Mouse (Mus musculus) forebrain, embryonic 14.5 days (tissue): ENCODE measurements around the gene Cdc6. TPM values are rescaled to one million over a fixed set of nuclear protein-coding genes. Genes with fewer than 3 reads are reported as not detected.
"Not testable (repeated sequence)": the region's sequence is repeated elsewhere in the genome, so short reads cannot be mapped to it uniquely, and the experiment has no call there.

Experiments used
- ATAC-seq: fragments of 200-750 bp; cut with Nextera tagmentation; 2 replicates; pipeline ENCODE4 v1.8.0; 2017; ENCODE audit warnings: mild to moderate bottlenecking, moderate library complexity
- DNase-seq: peaks from one replicate; pipeline ENCODE4 v3.0.0-alpha.2; 2015; ENCODE audit warnings: low spot score
- H3K27ac ChIP-seq: fragments of 300-500 bp; sonication (generic); 2 replicates; pipeline ENCODE4 v1.5.1; 2014; ENCODE audit warnings: low read depth, mild to moderate bottlenecking, control low read depth, low read length, moderate library complexity
- H3K27me3 ChIP-seq: fragments of 300-500 bp; sonication (generic); replicated peaks from 2 replicates; pipeline ENCODE4 v1.6.1; 2014; ENCODE audit warnings: low read length, control low read depth, mixed read lengths; ENCODE audit not compliant: control insufficient read depth, insufficient read depth
- H3K36me3 ChIP-seq: fragments of 300-500 bp; sonication (generic); 2 replicates; pipeline ENCODE4 v1.6.1; 2014; ENCODE audit warnings: low read length, control low read depth; ENCODE audit not compliant: control insufficient read depth, insufficient read depth
- H3K4me1 ChIP-seq: fragments of 300-500 bp; sonication (generic); 2 replicates; pipeline ENCODE4 v1.6.1; 2014; ENCODE audit warnings: antibody characterized with exemption, low read length, control low read depth; ENCODE audit not compliant: control insufficient read depth, insufficient read depth
- H3K4me2 ChIP-seq: fragments of 300-500 bp; sonication (generic); 2 replicates; pipeline ENCODE4 v1.6.1; 2014; ENCODE audit warnings: mild to moderate bottlenecking, control low read depth, low read length
- H3K4me3 ChIP-seq: fragments of 300-500 bp; sonication (generic); 2 replicates; pipeline ENCODE4 v1.5.1; 2014; ENCODE audit warnings: low read depth, low read length, control low read depth
- H3K9ac ChIP-seq: fragments of 300-500 bp; sonication (generic); 2 replicates; pipeline ENCODE4 v1.6.1; 2014; ENCODE audit warnings: mild to moderate bottlenecking, low read length, control low read depth, moderate library complexity
- H3K9me3 ChIP-seq: fragments of 300-500 bp; sonication (generic); replicated peaks from 2 replicates; pipeline ENCODE4 v1.6.1; 2016; ENCODE audit warnings: low read length, control low read depth, mixed read lengths; ENCODE audit not compliant: control insufficient read depth
- WGBS: fragments of 180-500 bp; shearing (Covaris S2); extraction: QIAGEN DNeasy Blood & Tissue Kit; methylation state at CpG from one replicate; pipeline ENCODE4 v1.1.7; 2014; 5-methylcytosine and 5-hydroxymethylcytosine counted together
- polyA plus RNA-seq: library from polyadenylated mRNA; unstranded; fragments of >200 nt; fragmentation: Nextera tagmentation; extraction: Ambion mirVana; gene quantifications from 2 replicates; pipeline ENCODE4 v1.2.1, GENCODE M21; 2014

Cdc6 gene
- polyA plus RNA-seq, 1 experiment from 2014 or later: 16.4 TPM

DNA sequence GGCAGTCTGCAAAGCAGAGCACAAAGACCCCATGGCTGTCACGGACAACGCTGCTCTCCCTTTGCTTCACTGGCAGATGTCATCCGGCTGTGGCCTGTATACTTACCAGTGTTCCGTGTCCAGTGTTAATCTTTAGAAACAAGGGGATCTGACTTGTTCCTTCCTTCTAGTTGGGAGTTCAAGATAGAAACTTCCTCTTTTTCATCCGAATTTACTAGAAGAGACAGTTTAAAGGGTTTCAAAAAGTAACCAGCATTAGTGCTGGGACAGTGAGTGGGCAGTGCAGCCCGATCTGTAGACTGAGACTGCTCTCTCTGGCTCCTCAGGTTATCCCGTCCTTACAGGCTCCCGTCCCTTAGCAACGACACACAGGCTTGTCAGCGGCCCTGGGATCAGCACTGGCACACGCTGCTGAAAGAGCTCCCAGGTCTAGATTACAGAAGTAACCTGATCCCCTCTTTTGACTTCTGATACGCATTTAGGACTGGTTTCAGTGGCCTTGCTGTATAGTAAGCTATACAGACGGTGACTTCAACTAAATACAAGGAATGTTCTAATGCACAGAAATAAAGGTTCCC, 9.9 kb downstream of the Cdc6 start:
- H3K27ac ChIP-seq: no peak overlapping the region

DNA sequence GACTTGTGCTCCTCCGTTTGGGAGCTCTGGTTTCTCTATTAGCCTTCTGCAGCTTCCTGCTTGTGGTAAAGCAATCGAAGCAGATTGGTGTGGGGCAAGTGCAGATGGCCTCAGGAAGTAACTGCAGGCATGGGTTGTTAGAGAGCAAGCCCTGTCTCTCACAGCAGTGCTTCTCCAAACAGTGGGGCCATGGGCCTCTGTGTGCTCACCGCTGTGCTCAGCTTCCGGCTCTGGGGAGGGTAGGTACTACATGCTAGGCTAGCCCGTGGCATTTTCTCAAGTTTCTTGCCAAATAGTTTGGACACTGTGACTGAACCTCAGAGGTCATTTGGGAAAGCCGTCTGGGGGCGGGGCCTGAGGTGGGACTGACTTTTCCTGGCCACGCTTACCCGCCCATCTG, 10.6 kb downstream of the Cdc6 start:
- Histone ChIP-seq H3K4me2 (no peak overlapping the region), H3K4me3 (no peak overlapping the region), H3K4me1 (no peaks in the 10 kb centered on the region), H3K27me3 (no peaks in the 10 kb centered on the region), H3K9ac (peak overlapping the region; percentile 17; the same call in 1 of the 2 replicates), H3K36me3 (peaks cover 48% of the 10 kb centered on the region), H3K27ac (no peak overlapping the region), H3K9me3 (no peaks in the 10 kb centered on the region)
- WGBS: 82% methylated on average over 9 of the region's 9 CpGs
- no peak for ATAC-seq
- DNase-seq: no peak

More for the DNA sequence above, 9.9 kb downstream of the Cdc6 start:
- no peak for DNase-seq
- no peaks in the 10 kb centered on the region for H3K27me3 ChIP-seq
- H3K36me3 ChIP-seq: peaks cover 53% of the 10 kb centered on the region
- no peak for ATAC-seq
- H3K9me3 ChIP-seq: no peaks in the 10 kb centered on the region
- H3K4me1 ChIP-seq: no peaks in the 10 kb centered on the region
- 73% methylated on average over 13 of the region's 13 CpGs for WGBS
- H3K4me3 ChIP-seq: no peak overlapping the region
- H3K4me2 ChIP-seq: no peak overlapping the region
- no peak overlapping the region for H3K9ac ChIP-seq

DNA sequence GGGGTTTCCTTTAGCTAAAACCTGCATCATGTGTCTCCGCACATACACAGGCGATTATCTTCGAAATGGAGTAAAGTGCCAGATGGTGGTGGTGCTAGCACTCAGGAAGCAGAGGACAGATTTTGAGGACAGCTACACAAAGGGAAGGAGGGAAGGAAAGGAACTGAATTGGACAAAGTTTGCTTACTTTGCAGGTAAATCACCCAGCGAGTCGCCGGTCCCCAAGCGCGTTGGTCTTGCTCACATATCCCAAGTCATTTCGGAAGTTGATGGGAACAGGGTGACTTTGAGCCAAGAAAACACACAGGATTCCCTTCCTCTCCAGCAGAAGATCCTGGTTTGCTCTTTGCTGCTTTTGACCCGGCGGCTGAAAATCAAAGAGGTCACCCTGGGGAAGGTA, 11.4 kb downstream of the Cdc6 start:
- H3K9ac ChIP-seq: no peak overlapping the region
- no peak overlapping the region for H3K4me3 ChIP-seq
- H3K4me1 ChIP-seq: no peaks in the 10 kb centered on the region
- H3K27me3 ChIP-seq: no peaks in the 10 kb centered on the region
- DNase-seq (no peak), ATAC-seq (no peak)
- no peak overlapping the region for H3K27ac ChIP-seq
- peaks cover 40% of the 10 kb centered on the region for H3K36me3 ChIP-seq
- no peaks in the 10 kb centered on the region for H3K9me3 ChIP-seq
- 88% methylated on average over 11 of the region's 11 CpGs for WGBS
- no peak overlapping the region for H3K4me2 ChIP-seq

DNA sequence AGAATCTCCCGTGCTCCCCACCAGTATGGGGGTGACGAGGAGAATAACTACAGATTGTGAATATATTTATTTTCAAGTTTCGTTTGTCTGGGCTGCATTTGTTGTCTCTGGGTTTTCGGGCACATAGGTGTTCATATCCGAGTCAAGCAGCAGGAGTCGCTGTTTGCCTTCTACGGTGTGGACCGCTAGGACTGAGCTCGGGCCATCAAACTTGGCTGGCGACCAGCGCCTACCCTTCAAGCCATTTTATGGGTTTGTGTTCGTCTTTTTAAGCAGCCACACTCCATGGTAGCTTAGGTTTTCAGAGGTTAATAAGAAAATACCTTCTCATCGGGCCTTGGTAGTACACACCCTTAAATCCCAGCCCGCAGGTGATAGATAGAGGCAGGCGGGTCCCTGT, 14.2 kb downstream of the Cdc6 start:
- DNase-seq (peak; percentile 75), ATAC-seq (0 out of 2 replicates have a peak, but pooled peaks have one; percentile 40)
- H3K4me3 ChIP-seq, H3K27me3 ChIP-seq, H3K9me3 ChIP-seq, H3K4me2 ChIP-seq, H3K27ac ChIP-seq, H3K9ac ChIP-seq: not testable (repeated sequence)
- Histone ChIP-seq H3K4me1 (peaks cover 15% of the 10 kb centered on the region), H3K36me3 (peaks cover 22% of the 10 kb centered on the region; the same call in 1 of the 2 replicates)
- 56% methylated on average over 15 of the region's 15 CpGs for WGBS

DNA sequence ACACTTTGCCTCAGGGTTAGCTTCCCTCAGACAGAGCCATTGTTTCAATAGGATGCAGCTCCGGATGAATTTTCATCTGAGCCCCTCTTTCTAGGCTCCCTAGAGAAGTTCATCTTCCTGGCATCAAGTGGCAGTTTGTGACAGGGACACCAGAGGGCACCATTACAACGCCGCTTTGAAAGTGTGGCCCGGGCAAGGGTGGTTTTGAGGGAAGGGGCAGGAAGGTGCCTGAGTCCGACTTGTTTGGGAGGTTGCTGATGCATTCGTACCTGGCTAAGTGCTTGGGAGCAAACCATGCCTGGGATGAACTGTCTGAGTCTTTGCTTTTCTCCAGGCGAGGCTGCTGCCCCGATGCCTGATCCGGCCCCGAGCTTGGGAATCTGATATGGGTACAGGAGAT, 14.7 kb downstream of the Cdc6 start:
- H3K4me2 ChIP-seq, H3K4me3 ChIP-seq, H3K27ac ChIP-seq, H3K9ac ChIP-seq, H3K9me3 ChIP-seq, H3K27me3 ChIP-seq: not testable (repeated sequence)
- Histone ChIP-seq H3K4me1 (peaks cover 16% of the 10 kb centered on the region), H3K36me3 (peaks cover 20% of the 10 kb centered on the region; the same call in 1 of the 2 replicates)
- DNase-seq: peak; percentile 74
- 56% methylated on average over 10 of the region's 10 CpGs for WGBS
- ATAC-seq: peak; percentile 40; the same call in 1 of the 2 replicates

DNA sequence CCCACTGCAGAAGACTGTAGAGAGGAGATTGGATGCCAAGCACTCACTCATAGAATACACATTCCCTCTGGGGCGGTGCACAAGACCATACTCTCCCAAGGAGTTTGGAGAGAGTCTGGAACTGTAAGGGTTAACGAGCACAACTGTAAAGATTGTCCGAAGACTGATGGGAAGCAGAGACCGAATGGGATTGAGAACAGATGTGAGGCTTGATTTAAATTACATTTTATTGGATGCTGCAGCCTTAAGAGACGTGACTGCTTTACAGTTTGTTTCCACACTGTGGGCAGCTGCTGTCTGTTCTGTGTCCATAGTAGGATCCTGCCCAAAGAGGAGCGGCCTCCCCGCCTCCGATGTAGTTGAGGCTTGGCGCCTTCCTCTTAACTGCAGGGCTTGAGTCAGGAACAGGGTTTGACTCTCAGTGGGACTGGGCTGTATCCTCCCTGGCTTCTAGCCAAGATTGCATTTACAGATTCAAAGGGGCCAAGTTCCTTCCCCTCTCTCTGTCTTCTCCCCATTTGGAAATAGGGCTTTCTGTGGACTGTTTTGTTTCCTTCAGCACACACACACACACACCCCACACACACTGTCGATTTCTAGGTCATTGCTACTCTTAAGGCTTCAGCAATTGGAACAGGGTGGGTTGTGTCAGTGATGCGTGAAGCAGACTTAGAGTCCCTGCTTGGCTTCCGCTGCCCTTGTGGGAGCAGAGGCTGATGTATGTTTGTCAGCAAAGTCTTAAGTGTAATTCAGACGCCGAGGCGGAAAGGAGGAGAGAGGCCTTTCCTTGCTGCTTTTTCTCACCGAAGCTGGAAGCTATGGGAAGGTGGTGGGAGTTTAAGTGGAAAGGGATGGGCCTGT, 15.5 kb downstream of the Cdc6 start:
- not testable (repeated sequence) for H3K4me2 ChIP-seq, H3K9me3 ChIP-seq, ATAC-seq, H3K9ac ChIP-seq, DNase-seq, H3K27me3 ChIP-seq, H3K27ac ChIP-seq, H3K4me3 ChIP-seq
- 62% methylated on average over 16 of the region's 16 CpGs for WGBS
- Histone ChIP-seq H3K36me3 (peaks cover 16% of the 10 kb centered on the region; the same call in 1 of the 2 replicates), H3K4me1 (peaks cover 23% of the 10 kb centered on the region)

DNA sequence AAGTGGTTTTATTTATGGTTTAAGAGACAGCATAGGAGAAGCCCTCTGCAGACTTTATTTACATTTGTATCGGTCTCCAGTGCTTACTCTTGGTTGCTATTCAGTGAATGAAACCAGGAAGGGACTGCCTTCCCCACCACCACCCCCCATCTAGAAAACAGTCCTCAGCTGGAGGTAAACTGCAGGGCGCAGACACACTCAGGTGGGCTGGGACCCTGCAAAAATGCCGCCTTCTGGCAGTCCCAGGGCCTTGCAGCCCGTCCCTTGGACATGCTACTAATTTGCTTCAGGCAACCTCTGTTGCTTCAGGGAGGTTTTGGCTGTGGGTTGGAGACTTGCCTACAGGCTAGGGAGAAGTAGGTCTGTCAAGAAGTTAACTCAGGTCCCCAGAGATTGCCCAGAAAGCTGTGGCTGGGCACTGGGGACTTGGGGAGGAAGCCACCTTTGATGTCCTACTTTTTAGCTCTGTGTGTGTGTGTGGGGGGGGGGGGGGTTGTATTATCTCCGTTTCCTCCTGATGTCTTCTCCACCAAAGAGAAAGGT, 17.1 kb downstream of the Cdc6 start:
- DNase-seq (no peak), ATAC-seq (no peak)
- Histone ChIP-seq H3K27me3 (no peaks in the 10 kb centered on the region), H3K4me2 (no peak overlapping the region), H3K36me3 (peaks cover 6% of the 10 kb centered on the region; the same call in 1 of the 2 replicates), H3K9me3 (no peaks in the 10 kb centered on the region), H3K4me3 (no peak overlapping the region), H3K9ac (no peak overlapping the region), H3K27ac (peak overlapping the region; percentile 30; the same call in 1 of the 2 replicates), H3K4me1 (peaks cover 40% of the 10 kb centered on the region)
- 33% methylated on average over 5 of the region's 5 CpGs for WGBS

DNA sequence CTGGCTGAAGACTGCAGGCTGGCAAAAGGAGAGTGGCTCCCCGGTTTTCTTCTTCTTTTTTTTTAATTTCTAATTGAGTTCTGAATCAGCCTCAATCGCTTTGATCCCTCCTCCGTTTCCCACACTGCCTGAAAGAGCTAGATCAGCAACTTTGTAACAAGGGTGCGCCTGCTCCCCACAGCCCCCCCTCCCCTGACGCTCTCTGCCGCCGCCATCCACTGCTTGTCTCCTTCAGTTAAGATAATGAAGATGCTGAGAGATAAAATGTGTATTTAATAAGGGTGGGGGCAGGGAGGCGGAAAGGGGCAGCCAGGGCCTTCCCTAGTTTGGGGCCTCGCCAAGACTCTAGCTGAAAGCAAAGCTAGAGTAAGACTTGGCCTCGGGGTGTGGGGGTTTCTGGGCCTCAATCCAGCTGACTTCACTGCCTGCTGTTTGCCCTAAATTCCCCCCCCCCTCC, 17.7 kb downstream of the Cdc6 start:
- DNase-seq (peak; percentile 80), ATAC-seq (peak; percentile 33; the same call in 1 of the 2 replicates)

More for the DNA sequence above, 17.7 kb downstream of the Cdc6 start:
- WGBS: 2% methylated on average over 10 of the region's 10 CpGs
- H3K27me3 ChIP-seq: no peaks in the 10 kb centered on the region
- no peaks in the 10 kb centered on the region for H3K9me3 ChIP-seq
- 0 out of 2 replicates have a peak overlapping the region, but pooled peaks have one; percentile 12 for H3K4me2 ChIP-seq
- no peak overlapping the region for H3K9ac ChIP-seq
- H3K36me3 ChIP-seq: peaks cover 6% of the 10 kb centered on the region; the same call in 1 of the 2 replicates
- no peak overlapping the region for H3K4me3 ChIP-seq
- peaks cover 46% of the 10 kb centered on the region for H3K4me1 ChIP-seq
- peak overlapping the region; percentile 30; the same call in 1 of the 2 replicates for H3K27ac ChIP-seq
